Mouse (Mus musculus): ENCODE measurements around the gene Mrpl23. TPM values are rescaled to one million over a fixed set of nuclear protein-coding genes. Genes with fewer than 3 reads are reported as not detected.

The Mrpl23 gene
- total RNA-seq, 4 experiments from 2014 or later: 1.0 to 5.1 (median 3.1) TPM

DNA sequence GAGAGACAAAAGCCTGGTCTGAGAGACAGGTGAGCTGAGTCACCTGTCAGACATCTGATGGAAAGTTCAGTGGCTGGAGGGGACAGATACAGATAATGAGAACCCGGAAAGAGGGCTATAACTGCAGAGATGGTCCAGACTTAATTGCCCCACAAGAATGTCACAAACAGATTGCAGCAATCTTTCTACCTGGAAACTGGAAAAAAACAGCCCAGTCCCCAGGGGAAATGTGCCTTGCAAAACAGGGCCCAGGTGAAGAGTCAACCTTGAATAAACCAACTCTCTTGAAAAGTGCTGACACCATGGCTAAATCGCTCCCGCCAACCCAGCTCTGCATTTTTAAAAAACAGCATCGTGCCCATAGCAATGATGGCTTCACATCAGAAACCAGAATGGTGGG, 12.2 kb upstream of the Mrpl23 start:
- DNase-seq (ENCODE audit: low spot score in 2 of 2): no peak

DNA sequence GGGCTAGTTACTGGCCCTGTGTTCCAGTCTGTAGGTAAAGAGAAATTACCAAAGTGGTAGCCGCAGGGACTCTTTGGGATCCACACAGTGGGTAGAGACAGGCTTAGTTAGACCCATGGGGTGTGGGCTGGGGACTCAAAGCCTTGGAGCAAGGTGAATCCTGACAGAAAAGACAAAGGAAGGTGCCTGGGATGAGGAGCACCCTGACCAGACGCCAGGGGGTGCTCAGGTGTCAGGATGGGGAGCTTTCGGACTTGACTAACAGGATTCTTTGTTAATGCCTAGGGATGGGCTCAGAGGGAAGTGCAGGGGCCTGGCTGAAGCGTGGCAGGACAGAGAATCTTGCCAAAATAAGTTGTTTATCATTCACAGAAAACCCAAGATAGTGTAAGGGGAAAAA, 10.1 kb upstream of the Mrpl23 start:
- no peak for DNase-seq (ENCODE audit: low spot score in 2 of 2)

GRCm38 (mm10) chr7:142523200-142523990, 9.1 kb upstream of the Mrpl23 start:
- DNase-seq (ENCODE audit: low spot score in 2 of 2): no peak

GRCm38 (mm10) chr7:142525342-142526178, 6.9 kb upstream of the Mrpl23 start:
- no peak for DNase-seq (ENCODE audit: low spot score in 2 of 2)

GRCm38 (mm10) chr7:142529350-142529749, 3.1 kb upstream of the Mrpl23 start:
- no peak for DNase-seq (ENCODE audit: low spot score in 2 of 2)

DNA sequence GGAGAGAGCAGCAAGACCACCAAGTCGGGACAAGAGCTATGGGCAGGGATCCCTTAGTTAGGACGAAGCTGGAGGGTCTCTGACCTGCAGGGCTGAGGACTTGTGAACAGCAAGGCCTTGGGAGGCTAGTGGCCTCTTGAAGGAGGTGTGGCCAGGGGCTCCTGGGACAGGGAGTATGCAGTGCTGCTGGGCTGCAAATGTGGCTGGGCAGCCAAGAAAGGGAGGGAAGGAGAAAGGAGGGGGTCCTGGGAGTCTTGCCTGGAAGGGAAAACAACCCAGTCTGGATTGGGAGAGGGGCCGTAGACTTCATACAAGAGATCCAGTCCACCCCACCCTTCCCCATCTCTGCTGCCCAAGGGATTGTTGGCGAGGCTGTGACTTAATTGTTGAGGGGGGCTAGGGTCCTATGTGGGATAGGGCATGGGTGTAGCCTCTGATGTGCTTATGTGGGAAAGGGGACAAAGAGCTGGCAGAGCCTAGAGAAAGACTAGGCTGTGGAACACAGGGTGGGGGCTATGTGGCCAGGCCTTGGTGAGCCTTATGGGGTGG, 439 bp upstream of the Mrpl23 start:
- DNase-seq (ENCODE audit: low spot score in 2 of 2): no peak

DNA sequence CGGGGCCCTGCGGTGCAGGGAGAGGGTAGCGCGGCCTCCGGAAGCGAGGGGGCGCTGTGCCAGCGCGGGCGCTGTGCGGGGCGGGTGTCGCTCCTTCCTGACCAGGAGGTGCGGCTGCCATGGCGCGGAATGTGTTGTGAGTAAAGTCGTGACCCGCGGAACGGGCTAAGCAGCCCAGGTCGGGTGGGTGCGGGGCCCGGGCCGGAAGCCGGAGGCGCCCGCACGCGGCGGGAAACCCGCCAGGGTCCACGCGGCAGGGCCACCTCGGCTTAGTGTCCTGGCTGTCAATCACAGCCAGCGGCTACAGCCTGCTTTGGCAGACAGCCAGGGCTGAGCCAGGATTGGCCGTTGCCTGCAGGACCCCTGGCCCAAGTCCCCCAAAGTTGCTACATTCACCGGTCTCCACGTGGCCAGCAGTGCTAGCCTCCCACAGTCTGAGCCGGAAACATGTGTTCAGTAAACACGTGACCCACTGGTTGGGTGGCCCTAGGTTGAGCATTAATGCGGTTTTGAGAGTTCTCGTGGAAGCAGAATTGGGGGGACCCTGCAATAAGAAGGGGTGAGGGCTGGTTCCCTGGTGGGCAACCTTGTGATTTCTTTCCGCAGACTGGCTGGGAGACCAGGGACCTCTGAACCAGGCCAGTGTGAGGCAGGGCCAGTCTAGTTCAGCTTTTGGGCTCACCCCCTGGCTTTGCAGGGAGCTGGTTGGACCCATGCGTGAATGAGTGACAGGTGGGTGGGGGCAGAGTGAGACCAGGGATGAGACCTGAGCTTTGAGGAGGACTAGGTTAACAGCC, 771 bp downstream of the Mrpl23 start:
- DNase-seq (ENCODE audit: low spot score in 2 of 2): peak; percentile 72 to 84

DNA sequence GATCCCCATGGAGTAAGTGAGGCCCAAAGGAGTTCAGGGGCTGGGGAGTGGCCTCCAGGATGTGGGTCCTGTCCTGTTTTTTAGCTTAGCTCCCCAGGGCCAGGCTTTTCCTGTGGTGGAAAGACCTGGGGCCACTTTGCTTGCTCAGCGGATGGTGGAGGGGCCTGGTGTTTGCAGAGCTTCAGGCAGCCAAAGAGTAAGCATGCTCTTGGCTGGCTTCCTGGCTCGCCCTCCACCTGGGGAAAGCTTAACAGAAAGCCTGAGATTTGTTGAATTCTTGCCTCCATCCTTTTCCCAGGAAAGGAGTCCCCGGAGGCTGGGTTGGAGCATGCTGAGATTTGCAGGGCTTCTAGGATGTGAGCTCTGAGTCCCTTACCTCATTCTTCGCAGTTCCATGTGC, 2.6 kb downstream of the Mrpl23 start:
- no peak for DNase-seq (ENCODE audit: low spot score in 2 of 2)

DNA sequence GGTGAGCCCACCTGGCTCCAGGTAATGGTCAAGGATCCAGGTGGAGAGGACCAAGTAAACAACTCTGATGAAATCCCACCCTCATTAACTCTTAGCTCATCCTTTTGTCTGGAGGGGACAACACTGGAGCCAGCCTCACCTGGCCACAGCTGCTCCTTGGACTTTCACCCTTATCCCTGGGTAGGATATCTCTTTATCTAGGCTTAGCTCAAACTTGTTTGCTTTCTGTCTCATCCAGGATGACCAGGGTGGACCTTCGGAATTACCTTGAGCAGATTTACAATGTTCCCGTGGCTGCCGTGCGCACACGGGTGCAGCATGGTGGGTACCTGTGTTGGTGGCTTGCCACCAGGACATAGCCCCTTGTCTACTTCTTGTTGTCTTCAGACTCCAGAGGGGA, 3.3 kb downstream of the Mrpl23 start:
- DNase-seq (ENCODE audit: low spot score in 2 of 2): no peak

GRCm38 (mm10) chr7:142537181-142537580, 4.7 kb downstream of the Mrpl23 start:
- no peak for DNase-seq (ENCODE audit: low spot score in 2 of 2)

GRCm38 (mm10) chr7:142537879-142538278, 5.4 kb downstream of the Mrpl23 start:
- DNase-seq (ENCODE audit: low spot score in 2 of 2): no peak

- DNase-seq (ENCODE audit: low spot score in 2 of 2): no peak
These were observed 5.8 kb downstream of the Mrpl23 start for GRCm38 (mm10) chr7:142538291-142538690.

DNA sequence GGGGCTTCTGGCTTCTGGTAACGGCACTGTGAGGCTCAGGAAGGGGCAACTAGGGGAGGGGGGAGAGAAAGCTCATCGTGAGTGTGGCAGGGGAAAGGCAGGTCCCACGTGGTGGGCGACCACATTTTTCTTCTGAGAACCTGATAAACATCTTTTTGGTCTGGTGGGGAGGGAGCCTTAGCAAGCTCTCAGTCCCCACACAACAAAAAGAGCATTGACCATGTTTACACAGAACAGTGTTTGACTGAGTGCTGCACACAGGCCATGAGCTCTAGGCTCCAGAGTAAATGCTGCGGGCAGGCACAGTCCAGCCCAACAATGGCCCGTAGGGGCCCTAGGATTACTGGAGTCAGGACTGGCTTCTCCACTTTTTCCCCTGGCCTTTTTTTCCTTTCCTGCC, 6.3 kb downstream of the Mrpl23 start:
- no peak for DNase-seq (ENCODE audit: low spot score in 2 of 2)

DNA sequence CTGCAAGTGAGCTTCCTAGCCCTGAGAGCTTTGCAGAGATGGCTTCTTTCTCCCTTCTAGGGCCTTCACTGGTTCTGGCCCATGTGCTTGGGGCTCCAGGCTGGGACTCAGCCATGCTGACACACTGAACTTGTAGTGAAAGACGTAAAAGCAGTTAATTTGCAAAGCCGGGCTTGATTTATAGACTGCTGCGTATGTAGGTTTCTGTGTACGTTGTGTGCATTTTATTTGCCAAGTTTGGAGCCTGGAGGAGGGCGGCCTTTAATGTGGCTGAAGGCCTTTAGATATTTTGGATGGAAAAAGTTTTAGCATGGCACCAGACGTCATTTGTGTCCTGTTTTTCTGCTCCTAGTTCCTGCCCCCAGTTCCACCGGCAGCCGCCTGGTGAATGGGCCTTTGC, 7.3 kb downstream of the Mrpl23 start:
- DNase-seq (ENCODE audit: low spot score in 2 of 2): no peak

- DNase-seq (ENCODE audit: low spot score in 2 of 2): no peak
These were observed 10.4 kb downstream of the Mrpl23 start for GRCm38 (mm10) chr7:142542771-142543303.

- DNase-seq (ENCODE audit: low spot score in 2 of 2): no peak
These were observed 13.5 kb downstream of the Mrpl23 start for GRCm38 (mm10) chr7:142545967-142546366.

DNA sequence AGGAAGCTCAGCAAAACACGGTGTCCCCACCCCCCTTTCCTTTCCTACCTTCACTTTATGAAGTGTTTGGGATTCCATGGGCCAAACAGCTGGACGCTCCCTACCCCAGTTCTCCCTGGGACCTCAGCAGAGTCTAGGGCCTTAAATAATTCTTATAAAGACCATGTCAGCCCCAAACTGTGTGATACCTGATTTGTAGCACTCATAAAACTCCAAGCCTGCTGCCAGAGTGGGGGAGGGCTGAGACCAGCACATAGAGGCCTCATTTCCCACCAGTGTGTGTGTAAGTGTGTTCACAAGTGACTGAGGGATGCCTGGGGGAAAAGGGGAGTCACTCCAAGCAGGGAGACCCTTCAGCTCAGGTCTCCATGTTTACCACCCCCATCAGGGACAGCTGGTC, 15.4 kb downstream of the Mrpl23 start:
- DNase-seq (ENCODE audit: low spot score in 2 of 2): no peak

- no peak for DNase-seq (ENCODE audit: low spot score in 2 of 2)
These were observed 16.2 kb downstream of the Mrpl23 start for GRCm38 (mm10) chr7:142548706-142549105.

GRCm38 (mm10) chr7:142549941-142550763, 17.7 kb downstream of the Mrpl23 start:
- peak; percentile 75 to 88 for DNase-seq (ENCODE audit: low spot score in 2 of 2)

DNA sequence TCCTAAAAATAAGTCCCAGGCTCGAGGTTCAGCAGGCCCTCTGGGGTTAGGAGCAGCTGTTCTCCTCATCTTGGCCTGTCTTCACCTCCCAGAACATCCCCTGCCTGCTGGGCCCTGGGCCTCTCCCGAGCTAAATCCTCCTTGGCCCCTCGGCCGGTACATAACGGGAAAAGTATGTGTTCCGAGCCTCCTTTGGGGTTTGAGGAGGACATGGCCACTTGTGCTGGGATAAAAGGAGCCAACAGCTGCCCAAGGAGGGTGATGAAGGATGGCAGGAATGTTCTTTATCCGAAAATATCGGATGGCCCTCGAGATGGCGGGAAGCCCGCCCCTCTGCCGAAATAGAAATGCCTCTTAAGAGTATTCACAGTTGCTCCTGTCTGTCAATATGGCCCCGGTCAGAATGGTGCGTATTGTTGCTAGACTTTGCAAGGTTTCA, 18.5 kb downstream of the Mrpl23 start:
- DNase-seq (ENCODE audit: low spot score in 2 of 2): peak; percentile 77 to 85

Measured in gastrocnemius, adult 8-10 months (tissue).